Mouse (Mus musculus) CH12.LX (cell line): Measurements from ENCODE around the gene Zfand6. TPM values are rescaled to one million over a fixed set of nuclear protein-coding genes. Genes with fewer than 3 reads are reported as not detected.

Source experiments
- DNase-seq: peaks from one replicate; pipeline ENCODE4 v3.0.0-alpha.2; 2013; ENCODE audit errors: extremely low read depth
- H3K27ac ChIP-seq: 2 replicates; pipeline ENCODE4 v1.5.1; 2012; ENCODE audit warnings: low read depth, mild to moderate bottlenecking, control low read depth, moderate library complexity; ENCODE audit not compliant: insufficient read depth
- H3K27me3 ChIP-seq: replicated peaks from 2 replicates; pipeline ENCODE3; 2012; ENCODE audit warnings: inconsistent platforms
- H3K36me3 ChIP-seq, 2 experiments: replicated peaks in 1 of 2; 2 replicates each; pipeline versions ENCODE3 to v1.6.1; 2012; ENCODE audit warnings: inconsistent platforms in 1 of 2, low read length in 1 of 2, mild to moderate bottlenecking in 1 of 2, mixed read lengths in 1 of 2, moderate library complexity in 1 of 2; ENCODE audit not compliant: control insufficient read depth in 1 of 2, insufficient read depth in 1 of 2
- H3K4me1 ChIP-seq, 2 experiments: 2 replicates each; pipeline ENCODE4 v1.6.1; 2012; ENCODE audit warnings: inconsistent platforms in 1 of 2, moderate library complexity in 1 of 2; ENCODE audit not compliant: insufficient read depth in 2 of 2, control insufficient read depth in 1 of 2
- H3K4me2 ChIP-seq: 2 replicates; pipeline ENCODE4 v1.6.1; 2012; ENCODE audit warnings: low read depth, mild to moderate bottlenecking, control low read depth; ENCODE audit not compliant: poor library complexity, insufficient read depth, severe bottlenecking
- H3K4me3 ChIP-seq, 3 experiments: fragments of 150-350 bp in 1 of 3; sonication (generic) in 1 of 3; replicated peaks in 1 of 3; 2 replicates each; pipeline versions ENCODE3 to v1.5.1; 2011 to 2012; ENCODE audit warnings: low read depth in 2 of 3, low read length in 2 of 3, mild to moderate bottlenecking in 2 of 3, moderate library complexity in 2 of 3, control low read depth in 1 of 3, improper control_type of control experiment in 1 of 3, inconsistent platforms in 1 of 3, mixed read lengths in 1 of 3; ENCODE audit not compliant: poor library complexity in 1 of 3
- H3K79me2 ChIP-seq: replicated peaks from 2 replicates; pipeline ENCODE4 v1.6.1; 2012; ENCODE audit warnings: mild to moderate bottlenecking, moderate library complexity; ENCODE audit not compliant: control insufficient read depth, poor library complexity, insufficient read depth, severe bottlenecking; ENCODE audit errors: extremely low read depth
- H3K9ac ChIP-seq: 2 replicates; pipeline ENCODE4 v1.6.1; 2012; ENCODE audit warnings: low read depth, mild to moderate bottlenecking, control low read depth, moderate library complexity; ENCODE audit not compliant: insufficient read depth
- H3K9me3 ChIP-seq: replicated peaks from 2 replicates; pipeline ENCODE3; 2012; ENCODE audit warnings: low read length, inconsistent platforms, mixed read lengths
- BHLHE40 ChIP-seq: IDR thresholded peaks from 2 replicates; pipeline ENCODE4 v1.6.1; 2011; ENCODE audit warnings: mild to moderate bottlenecking, low read depth, low read length, improper control_type of control experiment
- ELF1 ChIP-seq: IDR thresholded peaks from 2 replicates; pipeline ENCODE4 v1.6.1; 2014; ENCODE audit warnings: low read depth, mild to moderate bottlenecking, inconsistent platforms, low read length, improper control_type of control experiment
- EP300 ChIP-seq: IDR thresholded peaks from 2 replicates; pipeline ENCODE4 v1.6.1; 2011; ENCODE audit warnings: low read length, improper control_type of control experiment
- ETS1 ChIP-seq: conservative IDR thresholded peaks from 2 replicates; pipeline ENCODE4 v1.6.1; 2012; ENCODE audit warnings: low read depth, mild to moderate bottlenecking, inconsistent platforms, low read length, improper control_type of control experiment, moderate library complexity
- IRF4 ChIP-seq: IDR thresholded peaks from 2 replicates; pipeline ENCODE4 v1.6.1; 2014; ENCODE audit warnings: low read depth, mild to moderate bottlenecking, inconsistent platforms, low read length, improper control_type of control experiment
- JUN ChIP-seq: IDR thresholded peaks from 2 replicates; pipeline ENCODE4 v1.6.1; 2011; ENCODE audit warnings: low read depth, mild to moderate bottlenecking, low read length, improper control_type of control experiment, moderate library complexity; ENCODE audit not compliant: insufficient read depth
- MAX ChIP-seq: IDR thresholded peaks from 2 replicates; pipeline ENCODE4 v1.6.1; 2011; ENCODE audit warnings: low read length, improper control_type of control experiment
- MXI1 ChIP-seq: IDR thresholded peaks from 2 replicates; pipeline ENCODE4 v1.6.1; 2011; ENCODE audit warnings: mild to moderate bottlenecking, low read depth, low read length, improper control_type of control experiment
- MYC ChIP-seq: IDR thresholded peaks from 2 replicates; pipeline ENCODE4 v1.6.1; 2011; ENCODE audit warnings: low read depth, mild to moderate bottlenecking, improper control_type of control experiment, low read length
- NRF1 ChIP-seq: IDR thresholded peaks from 2 replicates; pipeline ENCODE4 v1.6.1; 2014; ENCODE audit warnings: low read depth, mild to moderate bottlenecking, inconsistent platforms, low read length, improper control_type of control experiment, moderate library complexity
- POLR2A ChIP-seq: IDR thresholded peaks from 2 replicates; pipeline ENCODE4 v1.6.1; 2011; ENCODE audit warnings: low read depth, mild to moderate bottlenecking, improper control_type of control experiment, low read length
- RCOR1 ChIP-seq: conservative IDR thresholded peaks from 2 replicates; pipeline ENCODE4 v1.6.1; 2012; ENCODE audit warnings: low read depth, mild to moderate bottlenecking, inconsistent platforms, low read length, improper control_type of control experiment
- SIN3A ChIP-seq: IDR thresholded peaks from 2 replicates; pipeline ENCODE4 v1.6.1; 2012; ENCODE audit warnings: low read length, improper control_type of control experiment, inconsistent platforms
- SMC3 ChIP-seq: IDR thresholded peaks from 2 replicates; pipeline ENCODE4 v1.6.1; 2011; ENCODE audit warnings: low read depth, low read length, improper control_type of control experiment
- TBP ChIP-seq: conservative IDR thresholded peaks from 2 replicates; pipeline ENCODE4 v1.6.1; 2011; ENCODE audit warnings: low read depth, low read length, improper control_type of control experiment
- UBTF ChIP-seq: IDR thresholded peaks from 2 replicates; pipeline ENCODE4 v1.6.1; 2012; ENCODE audit warnings: low read depth, mild to moderate bottlenecking, inconsistent platforms, low read length, improper control_type of control experiment, moderate library complexity
- USF1 ChIP-seq: IDR thresholded peaks from 2 replicates; pipeline ENCODE4 v1.6.1; 2014; ENCODE audit warnings: low read depth, mild to moderate bottlenecking, inconsistent platforms, low read length, improper control_type of control experiment
- ZKSCAN1 ChIP-seq: IDR thresholded peaks from 2 replicates; pipeline ENCODE4 v1.6.1; 2012; ENCODE audit warnings: low read depth, inconsistent platforms, low read length, improper control_type of control experiment, borderline replicate concordance
- ZNF384 ChIP-seq: IDR thresholded peaks from 2 replicates; pipeline ENCODE4 v1.6.1; 2012; ENCODE audit warnings: low read depth, low read length, improper control_type of control experiment, inconsistent platforms
- dilution Hi-C: fragments of 300-500 bp; cut with MboI; formaldehyde crosslinking; loops from 2 replicates; pipeline ENCODE4 v1.14.3; 2020; ENCODE audit warnings: low sequenced_read_pairs; ENCODE audit not compliant: extremely low pct_unique_long_range_greater_than_20kb, extremely low pct_ligation_motif_present
- in situ Hi-C: fragments of 300-500 bp; cut with MboI; formaldehyde crosslinking; loops from 3 replicates; pipeline ENCODE4 v1.14.3; 2019; ENCODE audit warnings: low sequenced_read_pairs, low pct_ligation_motif_present, low pct_unique_long_range_greater_than_20kb, mixed read lengths
- polyA plus RNA-seq: library from polyadenylated mRNA; unstranded; fragments of >175 nt; gene quantifications from 2 replicates; pipeline ENCODE4 v1.2.1, GENCODE M21; 2012; ENCODE audit warnings: low read depth; ENCODE audit not compliant: insufficient read length
- total RNA-seq, 2 experiments: library from RNA; depleted of rRNA; stranded (reverse); fragments of 300-350 nt in 1 of 2; fragments of >200 nt in 1 of 2; gene quantifications; 2 replicates each; pipeline ENCODE4 v1.2.3; 2012 to 2014

Zfand6 gene
- total and polyA plus RNA-seq, 3 experiments: 57.5 to 196 (median 78.0) TPM

- H3K27me3 ChIP-seq: no peaks in the 10 kb centered on the region
- dilution Hi-C loops (no loop called here), in situ Hi-C loops (no loop called here)
- peaks cover 0 to 3% of the 10 kb centered on the region in 2 experiments; a peak in 1 of 4 replicates for H3K4me1 ChIP-seq
- no peak for DNase-seq
- H3K27ac ChIP-seq: no peak overlapping the region
- no peaks in the 10 kb centered on the region for H3K9me3 ChIP-seq
- no peaks in the 10 kb centered on the region for H3K79me2 ChIP-seq
- H3K4me2 ChIP-seq: no peak overlapping the region
- no peak overlapping the region for H3K4me3 ChIP-seq
- no peaks in the 10 kb centered on the region for H3K36me3 ChIP-seq
- no peak overlapping the region for H3K9ac ChIP-seq
- TF ChIP-seq SIN3A: no peak
- no peak for TF ChIP-seq ZKSCAN1
- TF ChIP-seq ETS1: no peak
- no peak for TF ChIP-seq IRF4
- no peak for TF ChIP-seq MYC
- TF ChIP-seq, all 38 proteins: peak for 0
These were observed 33.2 kb upstream of the Zfand6 start for GRCm38 (mm10) chr7:84722804-84723459.

GRCm38 (mm10) chr7:84710287-84710958, 20.7 kb upstream of the Zfand6 start:
- no peak for TF ChIP-seq ETS1
- no peak for TF ChIP-seq RCOR1
- no peak for TF ChIP-seq ZKSCAN1
- TF ChIP-seq MAX: no peak
- TF ChIP-seq SMC3: no peak
- TF ChIP-seq MYC: no peak
- no peak for TF ChIP-seq ZNF384
- TF ChIP-seq BHLHE40: no peak
- TF ChIP-seq TBP: no peak
- TF ChIP-seq JUN: no peak
- TF ChIP-seq UBTF: no peak
- TF ChIP-seq USF1: no peak
- TF ChIP-seq ELF1: no peak
- TF ChIP-seq POLR2A: no peak
- no peak for TF ChIP-seq NRF1
- TF ChIP-seq EP300: no peak
- TF ChIP-seq MXI1: no peak
- H3K36me3 ChIP-seq: no peaks in the 10 kb centered on the region
- H3K9ac ChIP-seq: no peak overlapping the region
- DNase-seq: no peak
- H3K9me3 ChIP-seq: no peaks in the 10 kb centered on the region
- H3K4me3 ChIP-seq: no peak overlapping the region
- in situ Hi-C loops (no loop called here), dilution Hi-C loops (no loop called here)
- no peak overlapping the region for H3K27ac ChIP-seq
- no peaks in the 10 kb centered on the region for H3K79me2 ChIP-seq
- no peaks in the 10 kb centered on the region for H3K27me3 ChIP-seq
- no peak overlapping the region for H3K4me2 ChIP-seq
- H3K4me1 ChIP-seq: peaks cover 10 to 17% of the 10 kb centered on the region in 2 experiments; a peak in 3 of 4 replicates
